Mouse (Mus musculus): ENCODE data around the gene Rnf216.

Gene Rnf216

GRCm38 (mm10) chr5:142959576-142960556 is 152.9 kb downstream of the Rnf216 start, which contains the start of gene Fscn1:
Gene Fscn1 (plus strand): TSS chr5:142960343.
- DNase-seq (ENCODE audit: low read depth), result peak; percentile 27

- no peak for DNase-seq (ENCODE audit: low read depth)
These were observed 153.6 kb downstream of the Rnf216 start for GRCm38 (mm10) chr5:142959156-142959555.

GRCm38 (mm10) chr5:142958464-142958863 is 154.3 kb downstream of the Rnf216 start:
- DNase-seq (ENCODE audit: low read depth), result no peak

- no peak for DNase-seq (ENCODE audit: low read depth)
These were observed 155.7 kb downstream of the Rnf216 start for GRCm38 (mm10) chr5:142956956-142957703.

GRCm38 (mm10) chr5:142953641-142954040 is 159.2 kb downstream of the Rnf216 start:
- DNase-seq (ENCODE audit: low read depth), result no peak

GRCm38 (mm10) chr5:142950405-142950804 is 162.4 kb downstream of the Rnf216 start:
- DNase-seq (ENCODE audit: low read depth), result no peak

- no peak for DNase-seq (ENCODE audit: low read depth)
These were observed 163.2 kb downstream of the Rnf216 start for GRCm38 (mm10) chr5:142949580-142949979.

GRCm38 (mm10) chr5:142947460-142947859 is 165.3 kb downstream of the Rnf216 start:
- no peak for DNase-seq (ENCODE audit: low read depth)

- no peak for DNase-seq (ENCODE audit: low read depth)
These were observed 167.7 kb downstream of the Rnf216 start for GRCm38 (mm10) chr5:142944979-142945682.
